Mouse (Mus musculus) testis, postnatal 14 days (tissue): ENCODE data around the gene Larp4b.

ENCODE experiments used
- DNase-seq: peaks from one replicate; pipeline ENCODE4 v3.0.0; 2021; ENCODE audit warnings: low spot score

The Larp4b gene

GRCm38 (mm10) chr13:9180221-9180620 lies 86.5 kb downstream of the Larp4b start:
- DNase-seq: no peak

- no peak for DNase-seq
These were observed 87.4 kb downstream of the Larp4b start for GRCm38 (mm10) chr13:9181106-9181505.

GRCm38 (mm10) chr13:9181666-9182264 lies 88.1 kb downstream of the Larp4b start:
- DNase-seq: peak; percentile 26

DNA sequence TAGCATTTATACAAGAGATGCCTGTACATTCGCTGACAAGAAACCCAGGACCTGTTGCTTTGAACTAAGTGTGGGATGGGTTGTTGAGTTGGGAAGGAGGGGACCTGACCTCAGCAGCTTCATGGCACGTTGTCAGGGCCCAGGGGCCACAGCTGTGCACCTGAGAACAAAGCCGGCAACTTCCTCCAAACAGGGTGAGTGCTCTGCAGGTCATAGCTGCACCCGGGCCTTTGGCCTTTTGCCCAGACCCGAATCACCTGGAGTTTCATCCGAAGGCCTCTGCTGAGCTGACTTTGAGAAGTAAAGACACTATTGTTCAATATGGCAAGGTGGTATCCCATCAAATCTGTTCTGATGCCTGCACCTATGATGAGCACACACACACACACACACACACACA lies 90.6 kb downstream of the Larp4b start:
- no peak for DNase-seq

GRCm38 (mm10) chr13:9184716-9185115 lies 91.0 kb downstream of the Larp4b start:
- DNase-seq: no peak

GRCm38 (mm10) chr13:9187156-9187555 lies 93.5 kb downstream of the Larp4b start:
- no peak for DNase-seq

DNA sequence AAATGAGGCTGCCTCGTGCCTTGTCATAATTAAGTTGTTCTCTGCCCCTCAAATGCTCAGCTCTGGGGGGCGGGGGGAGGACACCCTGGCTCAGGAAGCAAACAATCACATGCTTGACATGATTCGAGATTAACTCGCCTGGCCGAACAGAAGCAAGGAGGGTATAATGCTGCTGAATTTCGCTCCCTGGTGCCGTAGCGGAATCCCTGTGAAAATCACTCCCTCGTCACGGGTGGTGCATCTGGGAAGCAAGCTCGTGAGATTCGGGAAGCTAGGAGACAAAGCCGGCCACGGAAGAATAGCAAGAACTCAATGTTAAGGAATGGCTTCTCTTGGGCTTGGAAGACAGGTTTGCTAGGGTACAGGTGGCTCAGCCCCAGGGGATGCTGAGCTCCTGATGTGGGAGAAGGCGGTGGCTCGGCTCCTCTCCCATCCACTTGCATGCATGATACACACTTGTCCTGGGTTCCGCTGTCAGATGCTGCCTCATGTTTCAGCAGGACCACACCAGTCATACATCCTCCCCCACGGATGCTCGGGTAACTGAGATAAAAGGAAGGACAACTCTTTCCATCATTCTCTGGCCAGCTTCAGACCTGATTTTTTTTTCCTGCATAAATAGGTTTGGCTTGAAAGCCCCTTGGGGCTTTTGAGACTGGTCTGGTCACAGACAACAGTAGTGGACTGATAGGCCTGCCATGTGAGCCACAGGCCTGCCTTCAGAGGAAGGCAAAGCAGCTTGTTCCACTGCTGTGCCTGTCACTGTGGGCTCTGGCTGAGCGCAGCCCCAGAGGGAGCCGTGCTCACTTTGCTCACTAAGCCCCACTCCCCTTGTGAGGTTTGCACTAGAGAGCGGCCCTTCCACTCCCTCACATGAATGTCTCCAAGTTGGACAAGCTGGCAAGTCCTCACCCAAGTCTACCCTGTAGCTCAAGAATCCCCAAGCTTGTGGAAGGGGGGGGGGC lies 94.2 kb downstream of the Larp4b start:
- DNase-seq: no peak

DNA sequence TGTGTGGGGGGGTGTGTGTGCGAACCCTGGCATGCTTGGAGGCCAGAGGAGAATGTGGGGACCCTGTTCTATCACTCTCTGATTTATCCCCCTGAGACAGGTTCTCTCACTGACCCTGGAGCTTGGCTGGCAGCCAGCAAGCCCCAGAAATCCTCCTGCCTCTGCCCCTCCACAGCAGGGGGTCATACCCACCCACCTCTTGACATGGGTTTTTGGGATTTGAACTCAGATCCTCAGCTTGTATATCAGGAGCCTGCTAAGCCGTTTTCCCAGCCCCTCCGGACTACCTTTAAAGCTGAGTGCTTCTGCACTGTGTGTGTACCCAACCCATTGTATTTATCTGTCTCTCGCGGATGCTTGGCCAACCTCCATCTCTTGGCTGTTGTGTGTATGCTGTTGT lies 95.8 kb downstream of the Larp4b start:
- no peak for DNase-seq

DNA sequence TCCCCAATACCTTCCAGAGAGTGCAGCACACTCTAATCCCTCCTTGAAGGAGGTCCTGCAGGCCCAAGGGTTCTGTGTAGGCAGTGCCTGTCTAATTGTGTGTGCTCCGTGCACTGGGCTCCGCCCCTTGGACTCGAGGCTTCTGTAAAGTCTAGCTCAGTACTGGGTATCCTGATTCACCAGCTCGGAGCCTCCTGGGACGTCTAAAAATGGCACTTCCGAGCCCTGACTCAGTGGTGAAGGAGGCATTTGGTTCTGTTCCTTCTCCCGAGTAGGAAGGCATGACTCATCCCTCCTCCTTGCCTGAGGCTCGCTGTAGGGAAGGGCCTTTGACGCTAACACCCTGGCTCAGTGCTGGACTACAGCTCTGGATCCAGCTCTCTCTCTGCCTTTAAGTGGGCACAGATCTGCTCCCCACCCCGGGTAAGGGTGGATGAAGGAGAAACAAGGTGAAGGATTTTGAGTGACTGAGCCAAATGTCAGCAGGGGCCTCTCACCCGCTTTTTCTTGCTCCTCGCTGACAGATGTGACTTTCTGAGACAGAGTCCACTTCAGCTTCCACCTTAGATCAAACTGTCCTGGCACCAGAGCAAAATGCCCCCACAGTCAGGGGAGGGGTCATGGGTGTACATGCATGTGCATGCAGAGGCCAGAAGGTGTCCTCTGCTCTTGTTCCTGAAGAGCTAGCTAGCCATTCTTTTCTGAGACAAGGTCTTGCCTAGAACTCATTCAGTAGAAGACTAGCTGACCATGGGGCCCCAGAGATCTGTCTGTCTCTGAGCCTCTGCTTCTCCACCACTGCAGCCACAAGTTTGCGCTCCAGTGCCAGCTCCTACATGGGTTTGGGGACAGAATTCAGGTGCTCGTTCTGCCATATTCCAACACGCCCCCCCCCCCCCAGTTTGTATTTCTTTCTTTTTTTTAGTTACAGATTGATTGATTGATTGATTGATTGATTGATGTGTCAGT lies 97.8 kb downstream of the Larp4b start:
- DNase-seq: no peak

GRCm38 (mm10) chr13:9192797-9193330 lies 99.2 kb downstream of the Larp4b start:
- DNase-seq: no peak

- no peak for DNase-seq
These were observed 101.0 kb downstream of the Larp4b start for GRCm38 (mm10) chr13:9194656-9195055.

GRCm38 (mm10) chr13:9195565-9195964 lies 101.9 kb downstream of the Larp4b start:
- DNase-seq: no peak

DNA sequence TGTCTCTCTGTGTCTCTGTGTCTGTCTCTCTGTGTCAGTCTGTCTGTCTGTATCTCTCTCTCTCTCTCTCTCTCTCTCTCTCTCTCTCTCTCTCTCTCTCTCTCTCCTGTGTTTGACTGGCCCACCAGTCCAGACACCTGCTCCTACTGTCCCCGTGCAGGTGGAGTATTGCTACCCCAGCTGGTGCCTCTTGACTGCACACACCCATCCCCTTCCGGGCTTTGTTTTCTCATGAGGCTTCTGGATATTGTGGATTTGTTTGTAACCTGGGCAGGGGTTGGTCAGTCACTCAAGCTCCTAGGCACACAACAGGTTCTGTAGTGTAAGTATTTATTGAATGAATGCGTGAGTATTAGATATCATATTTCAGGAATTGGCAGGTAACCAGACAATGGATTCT lies 104.4 kb downstream of the Larp4b start:
- DNase-seq: no peak

GRCm38 (mm10) chr13:9198728-9199464 lies 105.2 kb downstream of the Larp4b start:
- no peak for DNase-seq

DNA sequence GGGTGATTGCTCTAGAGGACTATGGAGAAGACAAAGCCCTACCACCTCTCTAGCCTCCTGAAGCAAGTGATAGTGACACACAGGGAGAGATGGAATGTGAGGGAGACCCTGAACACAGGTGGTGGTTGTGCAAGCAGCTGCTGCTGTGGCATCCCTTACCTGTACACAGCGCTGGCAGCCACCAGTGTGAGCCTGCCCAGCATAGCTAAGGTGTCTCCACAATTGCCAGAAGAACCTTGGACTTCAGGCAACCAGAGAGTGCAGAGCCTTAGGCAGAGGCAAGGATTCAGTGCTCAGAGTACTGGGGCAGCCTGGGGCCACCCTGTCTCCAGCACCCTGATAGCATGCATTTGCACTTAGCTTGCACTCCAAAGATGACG lies 105.8 kb downstream of the Larp4b start:
- no peak for DNase-seq

GRCm38 (mm10) chr13:9222761-9223405 lies 129.2 kb downstream of the Larp4b start:
- no peak for DNase-seq
